Mouse (Mus musculus) intestine, embryonic 14.5 days (tissue): ENCODE results near the gene Cep112. TPM values are rescaled to one million over a fixed set of nuclear protein-coding genes. Genes with fewer than 3 reads are reported as not detected.
"Not testable (repeated sequence)": the region's sequence is repeated elsewhere in the genome, so short reads cannot be mapped to it uniquely, and the experiment has no call there.

ENCODE experiments used
- ATAC-seq: fragments of 200-750 bp; cut with Nextera tagmentation; replicated peaks from 2 replicates; pipeline ENCODE4 v1.8.0; 2017; ENCODE audit warnings: low read depth, moderate number of reproducible peaks, moderate TSS enrichment, moderate library complexity; ENCODE audit not compliant: low FRiP score, low TSS enrichment
- DNase-seq: peaks from one replicate; pipeline ENCODE4 v3.0.0-alpha.2; 2018; ENCODE audit warnings: low spot score
- H3K27ac ChIP-seq: fragments of 300-500 bp; sonication (generic); 2 replicates; pipeline ENCODE4 v1.5.1; 2014; ENCODE audit warnings: low read depth, mild to moderate bottlenecking, control low read depth
- H3K27me3 ChIP-seq: fragments of 300-500 bp; sonication (generic); replicated peaks from 2 replicates; pipeline ENCODE4 v1.6.1; 2014; ENCODE audit warnings: low read length, control low read depth; ENCODE audit not compliant: control insufficient read depth, insufficient read depth
- H3K36me3 ChIP-seq: fragments of 300-500 bp; sonication (generic); 2 replicates; pipeline ENCODE4 v1.6.1; 2014; ENCODE audit warnings: low read length, control low read depth; ENCODE audit not compliant: control insufficient read depth, insufficient read depth
- H3K4me1 ChIP-seq: fragments of 300-500 bp; sonication (generic); replicated peaks from 2 replicates; pipeline ENCODE4 v1.6.1; 2014; ENCODE audit warnings: low read length, control low read depth, mixed read lengths; ENCODE audit not compliant: control insufficient read depth, insufficient read depth
- H3K4me2 ChIP-seq: fragments of 300-500 bp; sonication (generic); 2 replicates; pipeline ENCODE4 v1.6.1; 2014; ENCODE audit warnings: low read length
- H3K4me3 ChIP-seq: fragments of 300-500 bp; sonication (generic); 2 replicates; pipeline ENCODE4 v1.5.1; 2014; ENCODE audit warnings: low read depth, low read length, control low read depth, mixed read lengths
- H3K9ac ChIP-seq: fragments of 300-500 bp; sonication (generic); 2 replicates; pipeline ENCODE4 v1.6.1; 2014; ENCODE audit warnings: mild to moderate bottlenecking, low read length
- H3K9me3 ChIP-seq: fragments of 300-500 bp; sonication (generic); 2 replicates; pipeline ENCODE4 v1.6.1; 2016; ENCODE audit warnings: low read length, control low read depth; ENCODE audit not compliant: control insufficient read depth
- WGBS: fragments of 180-500 bp; shearing (Covaris S2); extraction: QIAGEN DNeasy Blood & Tissue Kit; methylation state at CpG from one replicate; pipeline ENCODE4 v1.1.7; 2014; 5-methylcytosine and 5-hydroxymethylcytosine counted together
- polyA plus RNA-seq: library from polyadenylated mRNA; unstranded; fragments of >200 nt; fragmentation: Nextera tagmentation; extraction: Ambion mirVana; gene quantifications from 2 replicates; pipeline ENCODE4 v1.2.1, GENCODE M21; 2014

Cep112 gene
- polyA plus RNA-seq, 1 experiment from 2014 or later, result 16.1 TPM

DNA sequence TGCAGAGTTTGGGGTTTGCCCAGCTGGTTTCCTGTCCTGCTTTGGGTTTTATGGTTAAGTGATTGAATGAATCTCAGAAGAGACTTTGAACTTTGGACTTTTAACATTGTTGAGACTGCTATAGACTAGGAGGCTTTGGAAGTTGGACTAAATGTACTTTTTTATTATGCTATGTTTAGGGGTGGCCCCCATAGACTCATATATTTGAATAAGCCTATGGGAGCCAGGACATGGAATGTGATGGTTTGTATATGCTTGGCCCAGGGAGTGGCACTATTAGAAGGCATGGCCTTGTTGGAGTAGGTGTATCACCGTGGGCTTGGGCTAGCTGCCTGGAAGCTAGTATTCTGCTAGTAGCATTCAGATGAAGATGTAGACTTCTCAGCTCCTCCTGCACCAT is 446.3 kb downstream of the Cep112 start:
- ATAC-seq, H3K4me3 ChIP-seq, H3K9ac ChIP-seq, H3K4me2 ChIP-seq, DNase-seq, H3K36me3 ChIP-seq, H3K27me3 ChIP-seq, H3K9me3 ChIP-seq, H3K4me1 ChIP-seq, H3K27ac ChIP-seq: not testable (repeated sequence)
- WGBS, result 87% methylated on average over 1 of the region's 1 CpGs

- Histone ChIP-seq H3K27ac (no peak overlapping the region), H3K9me3 (no peaks in the 10 kb centered on the region), H3K27me3 (no peaks in the 10 kb centered on the region), H3K9ac (no peak overlapping the region), H3K36me3 (no peaks in the 10 kb centered on the region), H3K4me2 (no peak overlapping the region), H3K4me1 (no peaks in the 10 kb centered on the region; the same call in 1 of the 2 replicates), H3K4me3 (no peak overlapping the region)
- no peak for ATAC-seq
- 91% methylated on average over 3 of the region's 3 CpGs for WGBS
- no peak for DNase-seq
Measured at GRCm38 (mm10) chr11:108871748-108872147, 446.8 kb downstream of the Cep112 start.

GRCm38 (mm10) chr11:108876633-108877205 is 451.7 kb downstream of the Cep112 start:
- no peaks in the 10 kb centered on the region for H3K9me3 ChIP-seq
- H3K4me2 ChIP-seq, result no peak overlapping the region
- no peaks in the 10 kb centered on the region for H3K27me3 ChIP-seq
- peaks cover 3% of the 10 kb centered on the region; the same call in 1 of the 2 replicates for H3K4me1 ChIP-seq
- H3K36me3 ChIP-seq, result no peaks in the 10 kb centered on the region
- 34% methylated on average over 7 of the region's 7 CpGs for WGBS
- H3K4me3 ChIP-seq, result no peak overlapping the region
- H3K27ac ChIP-seq, result peak overlapping the region; percentile 8; the same call in 1 of the 2 replicates
- DNase-seq (no peak), ATAC-seq (0 out of 2 replicates have a peak, but pooled peaks have one; percentile 27)
- no peak overlapping the region for H3K9ac ChIP-seq

DNA sequence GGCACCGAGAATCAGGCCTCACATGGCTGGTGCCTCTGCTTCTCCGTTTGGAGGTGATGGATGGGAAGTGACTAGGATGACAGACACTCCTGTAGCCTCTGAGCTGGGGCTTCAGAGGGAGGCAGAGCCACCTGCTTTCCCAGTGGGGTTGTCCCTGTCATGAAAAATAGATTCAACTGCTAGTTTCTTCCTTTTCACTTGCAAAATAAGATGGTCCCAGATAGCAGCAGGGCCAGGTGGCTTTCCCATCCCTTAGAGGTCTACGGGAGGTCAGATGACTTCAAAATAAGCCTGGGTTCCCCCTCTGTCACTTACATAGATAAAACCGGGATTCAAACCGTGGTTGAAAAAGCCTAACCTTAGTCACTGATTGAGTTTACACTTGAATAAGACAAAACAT is 452.5 kb downstream of the Cep112 start:
- WGBS, result 74% methylated on average over 5 of the region's 5 CpGs

GRCm38 (mm10) chr11:108880546-108880945 is 455.6 kb downstream of the Cep112 start:
- no peak for ATAC-seq
- H3K4me3 ChIP-seq, result no peak overlapping the region

More for the DNA sequence above, 452.5 kb downstream of the Cep112 start:
- Histone ChIP-seq H3K27ac (no peak overlapping the region), H3K4me3 (no peak overlapping the region), H3K27me3 (no peaks in the 10 kb centered on the region), H3K9me3 (no peaks in the 10 kb centered on the region), H3K4me2 (no peak overlapping the region), H3K36me3 (no peaks in the 10 kb centered on the region), H3K4me1 (peaks cover 3% of the 10 kb centered on the region; the same call in 1 of the 2 replicates), H3K9ac (no peak overlapping the region)
- ATAC-seq (no peak), DNase-seq (no peak)

DNA sequence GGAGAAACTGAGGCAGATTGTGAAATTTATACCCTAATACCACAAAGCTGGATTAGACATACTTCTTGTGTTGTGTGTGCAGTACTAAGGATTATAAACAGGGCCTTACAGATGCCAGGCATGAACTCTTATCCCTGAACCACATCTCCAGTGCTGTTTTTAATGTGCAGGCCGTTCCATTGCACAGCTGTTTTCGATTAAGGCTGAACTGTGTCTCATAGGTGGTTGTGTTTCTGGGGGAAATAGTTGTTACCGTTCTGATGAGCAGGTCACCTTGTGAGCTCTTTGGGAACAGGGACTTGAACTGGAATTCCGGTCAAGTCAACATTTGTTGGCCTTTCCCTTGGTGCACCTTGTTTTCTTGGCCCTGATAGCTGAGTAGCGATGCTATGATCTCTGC is 456.7 kb downstream of the Cep112 start:
- no peak overlapping the region for H3K4me2 ChIP-seq
- WGBS, result 87% methylated on average over 5 of the region's 5 CpGs
- ATAC-seq (no peak), DNase-seq (no peak)
- H3K9ac ChIP-seq, result no peak overlapping the region
- H3K9me3 ChIP-seq, result no peaks in the 10 kb centered on the region
- H3K4me3 ChIP-seq, result no peak overlapping the region
- peaks cover 3% of the 10 kb centered on the region; the same call in 1 of the 2 replicates for H3K4me1 ChIP-seq
- no peaks in the 10 kb centered on the region for H3K36me3 ChIP-seq
- no peak overlapping the region for H3K27ac ChIP-seq
- H3K27me3 ChIP-seq, result no peaks in the 10 kb centered on the region

More at GRCm38 (mm10) chr11:108880546-108880945, 455.6 kb downstream of the Cep112 start:
- no peaks in the 10 kb centered on the region for H3K27me3 ChIP-seq
- H3K9ac ChIP-seq, result no peak overlapping the region
- 75% methylated on average over 4 of the region's 4 CpGs for WGBS
- no peak overlapping the region for H3K27ac ChIP-seq
- no peaks in the 10 kb centered on the region for H3K9me3 ChIP-seq
- H3K4me2 ChIP-seq, result no peak overlapping the region
- peaks cover 3% of the 10 kb centered on the region; the same call in 1 of the 2 replicates for H3K4me1 ChIP-seq
- no peak for DNase-seq
- no peaks in the 10 kb centered on the region for H3K36me3 ChIP-seq

GRCm38 (mm10) chr11:108885276-108885896 is 460.4 kb downstream of the Cep112 start:
- H3K36me3 ChIP-seq, result no peaks in the 10 kb centered on the region
- no peak overlapping the region for H3K4me2 ChIP-seq
- ATAC-seq (no peak), DNase-seq (no peak)
- H3K27me3 ChIP-seq, result no peaks in the 10 kb centered on the region
- no peaks in the 10 kb centered on the region for H3K9me3 ChIP-seq
- H3K9ac ChIP-seq, result no peak overlapping the region
- no peak overlapping the region for H3K27ac ChIP-seq
- H3K4me1 ChIP-seq, result no peaks in the 10 kb centered on the region; the same call in 1 of the 2 replicates
- 68% methylated on average over 19 of the region's 19 CpGs for WGBS
- no peak overlapping the region for H3K4me3 ChIP-seq

DNA sequence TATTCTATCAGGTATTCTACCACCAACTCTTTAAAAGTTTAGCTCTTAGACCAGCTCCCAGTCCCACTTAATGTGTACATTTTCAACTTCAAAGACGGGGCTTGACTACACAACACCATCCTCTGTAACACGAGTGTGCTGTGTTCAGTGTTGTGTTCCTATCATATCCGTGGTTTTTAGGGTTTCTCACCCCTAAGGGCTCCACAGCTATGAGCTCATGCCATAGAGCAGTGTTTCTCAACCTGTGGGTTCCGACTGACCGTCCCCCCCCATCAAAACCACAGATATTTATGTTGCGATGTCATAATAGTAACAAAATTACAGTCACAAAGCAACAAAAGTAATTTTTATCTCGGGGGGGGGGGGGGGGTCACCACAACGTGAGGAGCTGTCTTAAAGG is 461.1 kb downstream of the Cep112 start:
- Histone ChIP-seq H3K27me3 (no peaks in the 10 kb centered on the region), H3K4me1 (no peaks in the 10 kb centered on the region; the same call in 1 of the 2 replicates), H3K4me2 (no peak overlapping the region), H3K27ac (no peak overlapping the region), H3K4me3 (no peak overlapping the region), H3K9ac (no peak overlapping the region), H3K9me3 (no peaks in the 10 kb centered on the region), H3K36me3 (no peaks in the 10 kb centered on the region)
- DNase-seq (no peak), ATAC-seq (no peak)
- WGBS, result 84% methylated on average over 8 of the region's 8 CpGs

- H3K4me2 ChIP-seq, result no peak overlapping the region
- H3K4me3 ChIP-seq, result no peak overlapping the region
- H3K9me3 ChIP-seq, result no peaks in the 10 kb centered on the region
- no peak overlapping the region for H3K27ac ChIP-seq
- H3K4me1 ChIP-seq, result peaks cover 10% of the 10 kb centered on the region
- H3K27me3 ChIP-seq, result no peaks in the 10 kb centered on the region
- H3K36me3 ChIP-seq, result no peaks in the 10 kb centered on the region
- DNase-seq (no peak), ATAC-seq (no peak)
- WGBS, result 59% methylated on average over 11 of the region's 11 CpGs
- H3K9ac ChIP-seq, result no peak overlapping the region
Measured at GRCm38 (mm10) chr11:108889121-108889520, 464.1 kb downstream of the Cep112 start.
